Mouse (Mus musculus): ENCODE data around the gene Rasa3. TPM values are rescaled to one million over a fixed set of nuclear protein-coding genes. Genes with fewer than 3 reads are reported as not detected.
A peak's percentile ranks its signal among the peaks of the same experiment; 100 is the strongest.

Rasa3 gene
- polyA plus RNA-seq, 1 experiment from 2014 or later, result 32.6 TPM

DNA sequence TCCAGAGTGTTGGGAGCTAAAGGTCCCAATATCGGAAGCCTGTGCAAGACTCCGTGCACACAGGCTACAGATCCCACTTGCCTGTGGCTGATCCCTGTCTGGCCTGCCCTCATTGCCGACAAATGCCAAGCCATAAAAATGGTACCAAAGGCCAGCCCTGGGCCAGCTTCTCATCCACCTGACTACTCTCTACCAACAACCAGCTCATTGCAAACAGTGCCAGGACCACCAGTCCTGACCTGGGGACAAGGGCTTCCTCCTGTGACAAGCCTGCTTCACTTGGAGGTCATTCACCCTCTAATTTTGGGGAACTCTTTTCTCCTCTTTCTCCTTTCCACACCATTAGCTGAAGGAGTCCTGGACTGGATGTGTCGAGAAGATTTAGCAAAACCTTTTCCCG is 29.8 kb downstream of the Rasa3 start:
- no peaks in the 10 kb centered on the region for H3K36me3 ChIP-seq (replicated peaks; ENCODE audit: control insufficient read depth, insufficient read depth)
- DNase-seq (ENCODE audit: low spot score) (no peak), ATAC-seq (ENCODE audit: low FRiP score) (no peak)
- no peak overlapping the region for H3K9ac ChIP-seq
- no peaks in the 10 kb centered on the region for H3K27me3 ChIP-seq (ENCODE audit: control insufficient read depth, insufficient read depth, low read length)
- peak overlapping the region; percentile 87; the same call in 1 of the 2 replicates for H3K27ac ChIP-seq
- no peak overlapping the region for H3K4me2 ChIP-seq (replicated peaks)
- H3K4me3 ChIP-seq (replicated peaks; ENCODE audit: low read length), result no peak overlapping the region
- peaks cover 45% of the 10 kb centered on the region for H3K4me1 ChIP-seq (replicated peaks; ENCODE audit: control insufficient read depth, insufficient read depth, low read length)
- H3K9me3 ChIP-seq (ENCODE audit: control insufficient read depth, low read length), result no peaks in the 10 kb centered on the region
- WGBS, result 87% methylated on average over 5 of the region's 5 CpGs

DNA sequence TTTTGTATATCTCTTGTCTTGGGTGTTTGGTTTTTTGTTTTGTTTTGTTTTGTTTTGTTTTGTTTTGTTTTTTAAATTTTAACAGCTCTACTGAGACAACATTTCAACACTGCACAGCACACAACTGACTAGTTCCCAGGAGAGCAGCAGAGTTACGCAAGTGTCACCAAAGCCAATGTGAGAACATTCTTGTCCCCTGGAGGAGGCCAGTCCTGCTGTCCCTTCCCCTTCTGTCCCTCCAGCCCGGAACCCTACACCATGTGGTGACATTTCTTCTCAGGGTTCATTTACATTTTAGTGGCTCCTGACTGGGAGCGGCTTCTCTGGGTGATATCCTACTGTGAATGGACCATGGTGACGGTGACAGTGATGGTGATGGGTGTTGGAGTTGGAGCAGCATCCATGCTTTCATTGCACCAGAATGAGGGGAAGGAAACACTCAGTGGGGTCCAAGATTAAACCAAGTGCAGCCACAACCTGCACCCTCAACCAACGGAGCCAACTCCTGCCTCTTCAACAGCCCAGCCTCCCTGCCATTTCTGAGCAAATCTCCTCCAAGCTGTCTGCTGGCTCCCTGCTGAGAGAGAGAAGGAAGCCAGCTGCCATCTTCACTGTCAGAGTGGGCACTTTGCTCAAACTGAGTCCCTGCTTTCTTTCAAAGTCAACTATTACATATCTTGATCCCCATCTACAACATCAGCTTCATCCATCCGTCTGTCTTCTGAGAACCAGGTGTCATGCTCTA is 32.3 kb downstream of the Rasa3 start:
- Histone ChIP-seq H3K9me3 (ENCODE audit: control insufficient read depth, low read length) (no peaks in the 10 kb centered on the region), H3K4me3 (replicated peaks; ENCODE audit: low read length) (no peak overlapping the region), H3K4me2 (replicated peaks) (no peak overlapping the region), H3K27ac (peak overlapping the region; percentile 68; the same call in 1 of the 2 replicates), H3K36me3 (replicated peaks; ENCODE audit: control insufficient read depth, insufficient read depth) (no peaks in the 10 kb centered on the region), H3K4me1 (replicated peaks; ENCODE audit: control insufficient read depth, insufficient read depth, low read length) (peaks cover 53% of the 10 kb centered on the region), H3K9ac (0 out of 2 replicates have a peak overlapping the region, but pooled peaks have one; percentile 26), H3K27me3 (ENCODE audit: control insufficient read depth, insufficient read depth, low read length) (no peaks in the 10 kb centered on the region)
- WGBS, result 33% methylated on average over 6 of the region's 6 CpGs
- no peak for DNase-seq (ENCODE audit: low spot score)
- ATAC-seq (ENCODE audit: low FRiP score), result no peak

DNA sequence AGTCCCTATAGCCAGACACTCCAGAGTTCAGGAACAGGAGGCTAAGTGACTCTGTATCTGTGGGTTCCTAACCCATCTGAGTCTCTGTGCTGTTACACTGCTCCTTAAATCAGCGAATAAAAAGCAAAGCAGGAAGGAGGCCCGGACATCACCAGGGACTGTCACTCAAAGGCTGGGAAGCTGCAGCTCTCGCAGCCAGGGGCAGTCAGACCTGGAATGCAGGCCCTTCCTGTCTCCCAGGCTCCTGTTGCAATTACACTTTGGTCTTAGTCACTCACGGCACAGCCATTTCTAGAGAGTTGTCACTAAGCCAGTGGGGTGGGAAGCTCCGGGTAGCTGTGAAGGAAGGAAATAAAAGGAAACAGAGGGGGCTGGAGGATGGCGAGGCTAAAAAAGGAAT is 33.2 kb downstream of the Rasa3 start:
- Histone ChIP-seq H3K36me3 (replicated peaks; ENCODE audit: control insufficient read depth, insufficient read depth) (no peaks in the 10 kb centered on the region), H3K27ac (peak overlapping the region; percentile 68)
- peak; percentile 23 for DNase-seq (ENCODE audit: low spot score)

DNA sequence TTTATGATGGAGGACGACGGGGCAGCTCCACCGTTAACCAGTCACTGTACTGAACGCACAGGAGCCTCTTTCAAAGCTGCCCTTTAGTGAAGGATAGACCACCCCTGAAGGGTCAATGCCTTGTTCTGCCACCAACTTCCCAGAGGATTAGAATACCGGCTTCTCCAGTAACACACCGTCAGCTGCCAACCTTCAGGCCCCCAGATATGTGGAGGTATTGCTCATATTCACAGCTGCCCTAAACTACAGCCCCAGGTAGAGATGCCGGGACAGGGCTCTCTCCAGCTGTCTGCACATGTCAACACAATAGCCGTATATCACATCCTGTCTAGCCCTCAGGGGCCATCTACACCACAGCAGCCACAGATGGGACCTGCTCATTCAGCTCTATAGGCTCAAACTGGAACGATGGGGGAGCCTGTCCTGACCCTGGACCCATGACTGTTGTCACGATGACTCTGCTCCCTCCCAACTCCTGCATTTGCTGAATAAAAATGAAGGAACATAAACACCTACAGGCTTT is 34.7 kb downstream of the Rasa3 start:
- no peaks in the 10 kb centered on the region for H3K27me3 ChIP-seq (ENCODE audit: control insufficient read depth, insufficient read depth, low read length)
- DNase-seq (ENCODE audit: low spot score), result no peak
- no peak for ATAC-seq (ENCODE audit: low FRiP score)
- no peak overlapping the region for H3K9ac ChIP-seq
- no peak overlapping the region for H3K4me3 ChIP-seq (replicated peaks; ENCODE audit: low read length)
- 61% methylated on average over 10 of the region's 10 CpGs for WGBS
- H3K4me1 ChIP-seq (replicated peaks; ENCODE audit: control insufficient read depth, insufficient read depth, low read length), result peaks cover 29% of the 10 kb centered on the region
- H3K27ac ChIP-seq, result no peak overlapping the region
- no peak overlapping the region for H3K4me2 ChIP-seq (replicated peaks)
- no peaks in the 10 kb centered on the region for H3K36me3 ChIP-seq (replicated peaks; ENCODE audit: control insufficient read depth, insufficient read depth)
- no peaks in the 10 kb centered on the region for H3K9me3 ChIP-seq (ENCODE audit: control insufficient read depth, low read length)

More for the DNA sequence above, 33.2 kb downstream of the Rasa3 start:
- Histone ChIP-seq H3K27me3 (ENCODE audit: control insufficient read depth, insufficient read depth, low read length) (no peaks in the 10 kb centered on the region), H3K9me3 (ENCODE audit: control insufficient read depth, low read length) (no peaks in the 10 kb centered on the region), H3K9ac (peak overlapping the region; percentile 26; the same call in 1 of the 2 replicates), H3K4me1 (replicated peaks; ENCODE audit: control insufficient read depth, insufficient read depth, low read length) (peaks cover 43% of the 10 kb centered on the region), H3K4me3 (replicated peaks; ENCODE audit: low read length) (no peak overlapping the region), H3K4me2 (replicated peaks) (no peak overlapping the region)
- ATAC-seq (ENCODE audit: low FRiP score), result no peak
- 6% methylated on average over 6 of the region's 6 CpGs for whole genome bisulfite sequencing

DNA sequence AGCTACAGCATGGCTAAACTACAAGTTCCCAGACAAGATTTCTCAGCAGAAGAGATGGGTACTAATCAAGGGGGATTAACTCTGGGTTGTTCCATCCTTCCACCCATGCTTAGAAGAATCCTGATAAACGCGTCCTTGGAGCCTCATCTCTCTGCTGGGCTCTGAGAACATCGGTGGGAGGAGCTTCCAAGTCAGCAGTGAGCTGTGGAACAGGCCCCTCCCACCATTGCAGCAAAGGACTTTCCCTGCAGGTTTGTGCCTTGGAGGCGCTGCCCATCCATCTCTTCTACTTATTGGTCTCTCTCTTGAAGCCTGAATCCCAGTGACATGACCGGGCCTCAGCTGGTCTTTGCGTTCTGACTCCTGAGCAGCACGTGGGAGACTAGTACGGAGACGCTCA is 36.2 kb downstream of the Rasa3 start:
- Histone ChIP-seq H3K4me3 (replicated peaks; ENCODE audit: low read length) (no peak overlapping the region), H3K9me3 (ENCODE audit: control insufficient read depth, low read length) (no peaks in the 10 kb centered on the region), H3K4me2 (replicated peaks) (no peak overlapping the region), H3K27ac (no peak overlapping the region), H3K36me3 (replicated peaks; ENCODE audit: control insufficient read depth, insufficient read depth) (no peaks in the 10 kb centered on the region), H3K27me3 (ENCODE audit: control insufficient read depth, insufficient read depth, low read length) (no peaks in the 10 kb centered on the region), H3K4me1 (replicated peaks; ENCODE audit: control insufficient read depth, insufficient read depth, low read length) (peaks cover 22% of the 10 kb centered on the region), H3K9ac (no peak overlapping the region)
- ATAC-seq (ENCODE audit: low FRiP score), result no peak
- DNase-seq (ENCODE audit: low spot score), result no peak
- 68% methylated on average over 9 of the region's 9 CpGs for WGBS

DNA sequence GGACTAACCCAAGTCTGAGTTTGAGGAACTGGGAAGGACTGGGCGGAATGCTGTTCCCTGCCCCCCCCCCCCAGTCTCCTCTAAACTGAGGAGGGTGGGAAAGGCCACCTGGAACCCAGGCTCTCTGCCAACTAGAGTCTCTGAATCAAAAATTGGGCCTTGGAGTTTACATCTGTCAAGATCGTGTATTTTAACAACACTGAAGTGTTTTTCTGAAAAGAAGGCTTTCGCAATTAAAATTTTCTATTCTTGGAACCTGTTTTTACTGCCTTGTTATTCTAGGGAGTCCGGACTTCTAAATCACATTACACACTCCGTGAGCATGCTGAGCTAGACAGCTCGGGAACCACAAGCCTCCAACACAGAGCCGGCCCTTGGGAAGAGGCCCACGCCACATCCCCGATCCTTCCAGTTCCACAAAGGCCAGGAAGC is 36.9 kb downstream of the Rasa3 start:
- no peak overlapping the region for H3K9ac ChIP-seq
- H3K4me2 ChIP-seq (replicated peaks), result no peak overlapping the region
- H3K4me1 ChIP-seq (replicated peaks; ENCODE audit: control insufficient read depth, insufficient read depth, low read length), result peaks cover 22% of the 10 kb centered on the region
- DNase-seq (ENCODE audit: low spot score), result no peak
- H3K27ac ChIP-seq, result no peak overlapping the region; the same call in 1 of the 2 replicates
- no peak overlapping the region for H3K4me3 ChIP-seq (replicated peaks; ENCODE audit: low read length)
- 57% methylated on average over 9 of the region's 9 CpGs for WGBS
- H3K27me3 ChIP-seq (ENCODE audit: control insufficient read depth, insufficient read depth, low read length), result no peaks in the 10 kb centered on the region
- H3K36me3 ChIP-seq (replicated peaks; ENCODE audit: control insufficient read depth, insufficient read depth), result no peaks in the 10 kb centered on the region
- ATAC-seq (ENCODE audit: low FRiP score), result no peak
- H3K9me3 ChIP-seq (ENCODE audit: control insufficient read depth, low read length), result no peaks in the 10 kb centered on the region

DNA sequence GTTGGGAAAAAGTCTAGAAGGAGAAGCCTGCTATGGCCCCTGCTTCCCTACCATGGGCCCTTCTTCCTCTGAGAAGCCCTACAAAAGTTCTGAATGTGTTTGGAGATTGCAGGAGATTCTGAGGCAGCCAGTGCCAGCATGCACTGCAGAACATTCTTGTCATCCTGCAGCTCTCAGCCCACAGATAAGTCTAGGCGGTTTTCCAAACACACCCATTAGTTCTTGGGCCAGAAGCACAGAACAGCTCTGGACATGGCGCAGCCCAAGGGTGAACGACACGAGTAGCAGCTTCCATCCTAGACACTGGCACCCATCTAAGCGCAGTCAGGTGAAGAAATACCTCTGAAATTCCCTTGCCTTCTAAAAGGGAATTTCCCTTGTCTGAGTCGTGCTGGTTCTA is 44.3 kb downstream of the Rasa3 start:
- H3K9ac ChIP-seq, result no peak overlapping the region
- ATAC-seq (ENCODE audit: low FRiP score), result no peak
- no peaks in the 10 kb centered on the region for H3K27me3 ChIP-seq (ENCODE audit: control insufficient read depth, insufficient read depth, low read length)
- 96% methylated on average over 6 of the region's 6 CpGs for WGBS
- DNase-seq (ENCODE audit: low spot score), result no peak
- H3K27ac ChIP-seq, result no peak overlapping the region
- H3K4me3 ChIP-seq (replicated peaks; ENCODE audit: low read length), result no peak overlapping the region
- no peaks in the 10 kb centered on the region for H3K36me3 ChIP-seq (replicated peaks; ENCODE audit: control insufficient read depth, insufficient read depth)
- H3K4me2 ChIP-seq (replicated peaks), result no peak overlapping the region
- no peaks in the 10 kb centered on the region for H3K4me1 ChIP-seq (replicated peaks; ENCODE audit: control insufficient read depth, insufficient read depth, low read length)
- no peaks in the 10 kb centered on the region for H3K9me3 ChIP-seq (ENCODE audit: control insufficient read depth, low read length)

DNA sequence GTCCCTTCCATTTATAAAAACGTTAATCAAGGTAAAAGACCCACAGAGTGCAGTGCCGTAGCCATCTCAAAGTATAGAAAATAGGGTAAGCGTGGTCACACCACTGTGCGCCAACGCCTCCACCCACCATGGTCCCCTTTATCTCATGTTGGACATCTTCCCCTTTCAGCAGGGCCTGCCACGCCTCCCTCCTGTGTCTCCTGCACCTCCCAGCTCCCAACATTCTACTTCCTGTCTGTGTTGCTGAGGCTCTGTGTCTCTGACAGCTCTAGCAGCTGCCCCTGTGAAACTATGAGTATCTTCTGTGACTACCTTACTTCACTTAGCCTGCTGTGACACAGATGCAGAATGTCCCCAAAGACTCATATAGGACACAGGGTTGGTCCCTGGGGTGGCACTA is 45.1 kb downstream of the Rasa3 start:
- no peaks in the 10 kb centered on the region for H3K9me3 ChIP-seq (ENCODE audit: control insufficient read depth, low read length)
- no peak overlapping the region for H3K4me3 ChIP-seq (replicated peaks; ENCODE audit: low read length)
- H3K27ac ChIP-seq, result no peak overlapping the region
- ATAC-seq (ENCODE audit: low FRiP score) (no peak), DNase-seq (ENCODE audit: low spot score) (no peak)
- WGBS, result 93% methylated on average over 6 of the region's 6 CpGs
- H3K4me1 ChIP-seq (replicated peaks; ENCODE audit: control insufficient read depth, insufficient read depth, low read length), result no peaks in the 10 kb centered on the region
- H3K9ac ChIP-seq, result no peak overlapping the region
- no peaks in the 10 kb centered on the region; the same call in 1 of the 2 replicates for H3K36me3 ChIP-seq (replicated peaks; ENCODE audit: control insufficient read depth, insufficient read depth)
- H3K27me3 ChIP-seq (ENCODE audit: control insufficient read depth, insufficient read depth, low read length), result no peaks in the 10 kb centered on the region
- no peak overlapping the region for H3K4me2 ChIP-seq (replicated peaks)

DNA sequence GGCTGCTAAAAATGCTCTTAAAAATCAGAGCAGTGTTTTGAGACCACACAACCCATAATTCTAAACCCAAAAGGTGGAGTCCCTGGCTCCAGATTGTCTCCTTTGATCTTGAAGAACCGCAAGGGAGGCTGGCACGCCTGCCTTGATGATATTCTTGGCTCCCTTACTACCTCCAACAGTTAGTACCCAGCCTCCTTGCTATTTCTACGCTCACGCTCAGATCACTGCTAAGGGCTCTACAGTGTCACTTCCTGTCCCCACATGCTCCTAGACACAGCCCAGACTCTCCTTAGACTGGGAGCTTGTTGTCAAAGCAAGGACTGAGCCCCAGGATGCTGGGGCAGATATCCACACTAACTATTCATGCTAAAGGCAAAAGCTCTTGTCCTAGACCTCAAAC is 46.6 kb downstream of the Rasa3 start:
- Histone ChIP-seq H3K27ac (no peak overlapping the region), H3K4me3 (replicated peaks; ENCODE audit: low read length) (no peak overlapping the region), H3K4me2 (replicated peaks) (no peak overlapping the region), H3K9me3 (ENCODE audit: control insufficient read depth, low read length) (no peaks in the 10 kb centered on the region), H3K9ac (no peak overlapping the region), H3K36me3 (replicated peaks; ENCODE audit: control insufficient read depth, insufficient read depth) (no peaks in the 10 kb centered on the region; the same call in 1 of the 2 replicates), H3K4me1 (replicated peaks; ENCODE audit: control insufficient read depth, insufficient read depth, low read length) (peaks cover under 1% of the 10 kb centered on the region; the same call in 1 of the 2 replicates), H3K27me3 (ENCODE audit: control insufficient read depth, insufficient read depth, low read length) (no peaks in the 10 kb centered on the region)
- no peak for DNase-seq (ENCODE audit: low spot score)
- WGBS, result 79% methylated on average over 4 of the region's 4 CpGs
- ATAC-seq (ENCODE audit: low FRiP score), result no peak
